Mouse (Mus musculus) G1E (cell line): ENCODE data around the gene C77080. TPM values are rescaled to one million over a fixed set of nuclear protein-coding genes. Genes with fewer than 3 reads are reported as not detected.

Experiments
- ATAC-seq: 2 replicates; pipeline ENCODE4 v1.8.0; 2016; ENCODE audit warnings: mild to moderate bottlenecking; ENCODE audit not compliant: insufficient number of reproducible peaks, poor library complexity, low FRiP score, severe bottlenecking; ENCODE audit errors: extremely low read depth
- DNase-seq: peaks from one replicate; pipeline ENCODE4 v3.0.0; 2012; ENCODE audit warnings: low spot score
- H3K27me3 ChIP-seq: 2 replicates; pipeline ENCODE4 v1.6.1; 2012; ENCODE audit warnings: mild to moderate bottlenecking, low read length, inconsistent platforms; ENCODE audit not compliant: insufficient read depth
- H3K36me3 ChIP-seq: replicated peaks from 2 replicates; pipeline ENCODE3; 2012; ENCODE audit warnings: mild to moderate bottlenecking, inconsistent platforms
- H3K4me1 ChIP-seq: 2 replicates; pipeline ENCODE4 v1.6.1; 2012; ENCODE audit warnings: low read depth, low read length, inconsistent platforms, mixed read lengths; ENCODE audit not compliant: insufficient read depth
- H3K4me3 ChIP-seq: 2 replicates; pipeline ENCODE4 v1.5.1; 2012; ENCODE audit warnings: low read depth, mild to moderate bottlenecking, inconsistent platforms, low read length, moderate library complexity, mixed read lengths
- H3K9me3 ChIP-seq: replicated peaks from 2 replicates; pipeline ENCODE4 v1.6.1; 2012; ENCODE audit warnings: inconsistent platforms
- CTCF ChIP-seq: IDR thresholded peaks from 2 replicates; pipeline ENCODE4 v1.5.1; 2012; ENCODE audit warnings: low read depth, low read length, inconsistent platforms, mixed read lengths
- GATA1 ChIP-seq: IDR thresholded peaks from 2 replicates; pipeline ENCODE4 v1.6.1; 2012; ENCODE audit warnings: borderline replicate concordance, low read length, inconsistent platforms, mixed read lengths
- GATA2 ChIP-seq: IDR thresholded peaks from 2 replicates; pipeline ENCODE4 v1.6.1; 2012; ENCODE audit warnings: low read depth, low read length, inconsistent platforms, borderline replicate concordance
- POLR2AphosphoS5 ChIP-seq: IDR thresholded peaks from 2 replicates; pipeline ENCODE4 v1.6.1; 2012; ENCODE audit warnings: low read depth, low read length, inconsistent platforms; ENCODE audit not compliant: insufficient replicate concordance
- TAL1 ChIP-seq: conservative IDR thresholded peaks from 2 replicates; pipeline ENCODE4 v1.6.1; 2012; ENCODE audit warnings: low read depth, low read length, inconsistent platforms, mixed read lengths
- polyA plus RNA-seq: library from polyadenylated mRNA; stranded (reverse); fragments of >175 nt; gene quantifications from 2 replicates; pipeline ENCODE4 v1.2.3, GENCODE M21; 2012
- total RNA-seq, 2 experiments: library from RNA; stranded (forward) in 1 of 2; stranded (reverse) in 1 of 2; fragments of 200-1000 nt in 1 of 2; fragments of >200 nt in 1 of 2; fragmentation: Nextera tagmentation in 1 of 2; gene quantifications; 2 replicates each; pipeline ENCODE4 v1.2.3; 2014 to 2017

C77080 gene
- total RNA-seq (2014; fragmentation: Nextera tagmentation) (67.9 and 76.6 TPM in 2 replicates), total RNA-seq (2017) (22.0 and 23.6 TPM in 2 replicates), polyA plus RNA-seq (182 and 196 TPM in 2 replicates)

GRCm38 (mm10) chr4:129261196-129261595, at the start of gene C77080:
C77080 (minus strand) TSS chr4:129261404.
- ATAC-seq (no peak), DNase-seq (no peak)
- Histone ChIP-seq H3K9me3 (no peaks in the 10 kb centered on the region), H3K36me3 (no peaks in the 10 kb centered on the region), H3K27me3 (no peaks in the 10 kb centered on the region), H3K4me1 (peaks cover 75% of the 10 kb centered on the region), H3K4me3 (peak within 1 kb of the TSS; percentile 55; the same call in 1 of the 2 replicates)
- no peak for TF ChIP-seq GATA1
- no peak for TF ChIP-seq GATA2
- TF ChIP-seq TAL1: no peak
- TF ChIP-seq CTCF: no peak
- no peak for TF ChIP-seq POLR2AphosphoS5

GRCm38 (mm10) chr4:129307936-129308335, 46.7 kb upstream of the C77080 start:
- Histone ChIP-seq H3K4me3 (no peak overlapping the region), H3K27me3 (no peaks in the 10 kb centered on the region), H3K9me3 (no peaks in the 10 kb centered on the region), H3K4me1 (peaks cover 32% of the 10 kb centered on the region), H3K36me3 (peaks cover 88% of the 10 kb centered on the region)
- no peak for DNase-seq
- no peak for ATAC-seq
- TF ChIP-seq POLR2AphosphoS5: no peak
- TF ChIP-seq GATA2: no peak
- no peak for TF ChIP-seq TAL1
- TF ChIP-seq GATA1: no peak
- no peak for TF ChIP-seq CTCF

- H3K4me3 ChIP-seq: no peak overlapping the region
- H3K4me1 ChIP-seq: peaks cover 42% of the 10 kb centered on the region
- no peaks in the 10 kb centered on the region for H3K27me3 ChIP-seq
- no peak for ATAC-seq
- DNase-seq: no peak
- peaks cover 66% of the 10 kb centered on the region for H3K36me3 ChIP-seq
- TF ChIP-seq CTCF: no peak
- no peak for TF ChIP-seq GATA1
- no peak for TF ChIP-seq GATA2
- no peak for TF ChIP-seq POLR2AphosphoS5
- no peak for TF ChIP-seq TAL1
- no peaks in the 10 kb centered on the region for H3K9me3 ChIP-seq
Measured at GRCm38 (mm10) chr4:129304306-129304705, 43.1 kb upstream of the C77080 start.

- Histone ChIP-seq H3K36me3 (peaks cover 65% of the 10 kb centered on the region), H3K27me3 (no peaks in the 10 kb centered on the region)
- no peak for ATAC-seq
Measured at GRCm38 (mm10) chr4:129303816-129304215, 42.6 kb upstream of the C77080 start.

GRCm38 (mm10) chr4:129303401-129303800, 42.2 kb upstream of the C77080 start:
- H3K27me3 ChIP-seq: no peaks in the 10 kb centered on the region
- DNase-seq (no peak), ATAC-seq (no peak)
- H3K4me1 ChIP-seq: peaks cover 41% of the 10 kb centered on the region
- H3K4me3 ChIP-seq: no peak overlapping the region
- no peaks in the 10 kb centered on the region for H3K9me3 ChIP-seq
- peaks cover 65% of the 10 kb centered on the region for H3K36me3 ChIP-seq
- TF ChIP-seq GATA2 (no peak), TAL1 (no peak), GATA1 (no peak), CTCF (no peak), POLR2AphosphoS5 (no peak; the same call in 1 of the 2 replicates)

More at GRCm38 (mm10) chr4:129303816-129304215, 42.6 kb upstream of the C77080 start:
- H3K9me3 ChIP-seq: no peaks in the 10 kb centered on the region
- H3K4me1 ChIP-seq: peaks cover 42% of the 10 kb centered on the region
- no peak overlapping the region for H3K4me3 ChIP-seq
- DNase-seq: no peak
- no peak for TF ChIP-seq GATA1
- no peak for TF ChIP-seq CTCF
- no peak for TF ChIP-seq GATA2
- TF ChIP-seq POLR2AphosphoS5: no peak
- no peak for TF ChIP-seq TAL1

GRCm38 (mm10) chr4:129299121-129299520, 37.9 kb upstream of the C77080 start:
- Histone ChIP-seq H3K27me3 (no peaks in the 10 kb centered on the region), H3K4me3 (no peak overlapping the region), H3K9me3 (peaks cover 3% of the 10 kb centered on the region), H3K36me3 (peaks cover 50% of the 10 kb centered on the region), H3K4me1 (peaks cover 59% of the 10 kb centered on the region)
- ATAC-seq: no peak
- no peak for DNase-seq
- TF ChIP-seq GATA2 (no peak), TAL1 (no peak), CTCF (no peak), GATA1 (no peak), POLR2AphosphoS5 (no peak)
